Mouse (Mus musculus) liver, adult 2 months (tissue): ENCODE measurements around the gene Cnksr1.
A peak's percentile ranks its signal among the peaks of the same experiment; 100 is the strongest.
"Not testable (repeated sequence)": the region's sequence is repeated elsewhere in the genome, so short reads cannot be mapped to it uniquely, and the experiment has no call there.

Source experiments
- CTCF ChIP-seq: fragments of 200-500 bp; IDR thresholded peaks from 2 replicates; pipeline ENCODE4 v1.5.1; 2011; ENCODE audit warnings: low read depth, low read length, control low read depth
- POLR2A ChIP-seq: fragments of 200-500 bp; IDR thresholded peaks from 2 replicates; pipeline ENCODE4 v1.6.1; 2011; ENCODE audit warnings: low read length, control low read depth; ENCODE audit not compliant: insufficient read depth; ENCODE audit errors: extremely low read depth

DNA sequence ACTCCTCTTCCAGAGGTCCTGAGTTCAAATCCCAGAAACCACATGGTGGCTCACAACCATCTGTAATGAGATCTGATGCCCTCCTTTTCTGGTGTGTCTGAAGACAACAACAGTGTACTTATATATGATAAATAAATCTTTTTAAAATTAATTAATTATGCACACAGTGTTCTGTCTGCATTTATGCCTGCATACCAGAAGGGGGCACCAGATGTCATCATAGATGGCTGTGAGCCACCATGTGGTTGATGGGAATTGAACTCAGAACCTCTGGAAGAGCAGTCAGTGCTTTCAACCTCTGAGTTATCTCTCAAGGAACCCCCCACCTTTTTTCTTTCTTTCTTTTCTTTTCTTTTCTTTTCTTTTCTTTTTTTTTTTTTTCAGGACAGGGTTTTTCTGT is 31.4 kb upstream of the Cnksr1 start:
- TF ChIP-seq POLR2A: not testable (repeated sequence)
- TF ChIP-seq CTCF: peak; percentile 17; the same call in 1 of the 2 replicates
